Mouse (Mus musculus): ENCODE data around the gene Kcnk1.
A peak's percentile ranks its signal among the peaks of the same experiment; 100 is the strongest.

Gene Kcnk1

GRCm38 (mm10) chr8:126045751-126046150 lies 50.8 kb downstream of the Kcnk1 start:
- DNase-seq (ENCODE audit: extremely low spot score): no peak

DNA sequence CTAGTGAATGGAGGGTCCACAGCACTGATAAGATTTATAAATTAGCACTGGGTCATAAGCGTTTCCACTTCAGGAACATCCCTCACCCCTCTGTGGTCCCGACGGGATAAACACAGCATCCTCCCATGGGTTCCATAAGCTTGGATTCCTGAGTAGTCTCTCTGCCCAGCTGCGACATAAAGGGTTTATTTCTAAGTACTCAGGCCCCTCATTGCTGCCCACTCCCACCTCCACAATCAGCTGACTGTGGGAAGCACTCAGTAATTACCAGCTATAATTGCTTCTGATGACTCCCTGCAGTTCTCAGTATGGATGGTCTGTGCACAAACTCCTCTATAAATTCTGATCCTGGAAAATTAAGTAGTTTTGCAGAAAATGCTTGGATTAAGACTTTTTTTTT lies 58.9 kb downstream of the Kcnk1 start:
- DNase-seq (ENCODE audit: extremely low spot score): no peak

- no peak for DNase-seq (ENCODE audit: extremely low spot score)
Observed at GRCm38 (mm10) chr8:126058876-126059275, 63.9 kb downstream of the Kcnk1 start.

GRCm38 (mm10) chr8:126062844-126063243 lies 67.9 kb downstream of the Kcnk1 start:
- no peak for DNase-seq (ENCODE audit: extremely low spot score)

- DNase-seq (ENCODE audit: extremely low spot score): no peak
Observed at GRCm38 (mm10) chr8:126063832-126064409, 69.0 kb downstream of the Kcnk1 start.

- no peak for DNase-seq (ENCODE audit: extremely low spot score)
Observed at GRCm38 (mm10) chr8:126064587-126065145, 69.7 kb downstream of the Kcnk1 start.

- no peak for DNase-seq (ENCODE audit: extremely low spot score)
Observed at GRCm38 (mm10) chr8:126067306-126067705, 72.3 kb downstream of the Kcnk1 start.

DNA sequence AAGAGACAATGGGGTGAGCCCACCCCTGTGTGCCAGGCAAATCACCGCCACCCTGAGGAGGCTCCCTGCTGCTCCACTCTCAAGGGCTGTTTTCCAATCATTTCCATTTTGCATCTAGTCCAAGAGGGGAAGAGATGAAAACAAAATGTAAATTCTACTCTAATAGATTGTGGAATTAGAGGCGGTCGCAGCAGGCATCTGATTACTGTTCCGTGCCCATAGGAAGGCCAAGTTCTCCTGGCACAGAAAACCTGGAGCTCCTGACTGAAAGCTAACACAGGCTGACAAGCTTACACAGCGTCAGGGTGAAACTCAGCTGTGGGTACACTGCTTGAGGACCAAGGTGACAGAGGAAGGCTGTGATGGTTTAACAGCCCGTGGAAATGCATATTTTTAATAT lies 73.2 kb downstream of the Kcnk1 start:
- no peak for DNase-seq (ENCODE audit: extremely low spot score)

DNA sequence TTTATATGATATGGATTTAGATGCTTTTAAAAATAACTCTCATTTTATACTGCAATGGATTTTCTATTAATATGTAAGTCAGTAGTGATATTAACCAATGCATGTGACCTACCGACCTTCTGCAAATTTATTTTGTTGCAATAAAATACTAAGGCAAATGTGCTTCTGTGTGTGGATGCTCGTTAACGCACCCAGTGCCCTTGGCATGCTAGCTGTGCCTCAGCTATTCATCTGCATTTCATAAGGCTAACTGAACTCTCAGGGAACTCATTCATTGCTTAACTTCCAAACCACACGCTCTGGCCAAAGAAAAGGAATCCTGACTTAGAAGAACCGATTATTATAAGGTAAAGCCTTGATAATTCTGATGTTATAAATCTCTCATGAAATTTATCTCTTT lies 77.7 kb downstream of the Kcnk1 start:
- no peak for DNase-seq (ENCODE audit: extremely low spot score)

DNA sequence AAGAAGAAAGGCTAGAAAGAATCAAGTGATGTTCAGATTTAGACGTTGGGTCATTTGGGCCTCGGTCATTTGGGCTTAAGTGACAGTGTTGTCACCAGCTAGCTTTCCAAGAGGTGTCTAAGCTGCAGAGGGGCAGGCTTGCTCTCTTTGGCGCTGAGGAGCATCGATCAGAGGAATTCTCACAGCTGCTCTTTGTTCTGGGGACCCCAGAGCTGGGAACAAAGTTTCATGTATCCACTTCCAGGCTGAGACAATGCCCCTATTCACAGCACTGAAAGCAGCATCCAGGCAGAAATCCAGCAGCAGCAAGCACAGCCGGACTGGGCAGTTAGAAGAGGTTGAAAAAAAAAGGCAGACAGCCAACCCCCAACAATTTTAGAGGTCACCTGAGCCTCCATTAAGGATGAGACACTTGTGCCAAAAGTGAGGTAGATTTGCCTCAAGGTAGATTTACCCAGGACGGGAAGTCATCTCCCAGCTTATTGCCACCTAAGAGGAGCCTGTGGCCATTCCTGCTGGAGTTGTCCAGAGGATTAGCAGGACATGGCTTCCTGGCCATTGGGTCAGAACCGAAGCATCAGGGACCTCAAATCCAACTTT lies 78.3 kb downstream of the Kcnk1 start:
- peak; percentile 47 for DNase-seq (ENCODE audit: extremely low spot score)

- no peak for DNase-seq (ENCODE audit: extremely low spot score)
Observed at GRCm38 (mm10) chr8:126074111-126074510, 79.1 kb downstream of the Kcnk1 start.

GRCm38 (mm10) chr8:126075400-126075799 lies 80.4 kb downstream of the Kcnk1 start:
- DNase-seq (ENCODE audit: extremely low spot score): peak; percentile 75

Data from embryo, embryonic 9.5 days (tissue).